Mouse (Mus musculus) lung, embryonic 16.5 days (tissue): ENCODE measurements around the gene Apon. TPM values are rescaled to one million over a fixed set of nuclear protein-coding genes. Genes with fewer than 3 reads are reported as not detected.
A peak's percentile ranks its signal among the peaks of the same experiment; 100 is the strongest.

Experiments used
- ATAC-seq: fragments of 200-750 bp; cut with Nextera tagmentation; 2 replicates; pipeline ENCODE4 v1.8.0; 2017; ENCODE audit warnings: low read depth, mild to moderate bottlenecking, moderate library complexity
- H3K27ac ChIP-seq: fragments of 300-500 bp; sonication (generic); 2 replicates; pipeline ENCODE4 v1.5.1; 2014; ENCODE audit warnings: mild to moderate bottlenecking, control low read depth, low read length
- H3K27me3 ChIP-seq: fragments of 300-500 bp; sonication (generic); 2 replicates; pipeline ENCODE4 v1.6.1; 2014; ENCODE audit warnings: low read depth, low read length, mixed read lengths; ENCODE audit not compliant: control insufficient read depth, insufficient read depth
- H3K36me3 ChIP-seq: fragments of 300-500 bp; sonication (generic); 2 replicates; pipeline ENCODE4 v1.6.1; 2014; ENCODE audit warnings: low read length; ENCODE audit not compliant: control insufficient read depth, insufficient read depth
- H3K4me1 ChIP-seq: fragments of 300-500 bp; sonication (generic); replicated peaks from 2 replicates; pipeline ENCODE4 v1.6.1; 2014; ENCODE audit warnings: low read length, mixed read lengths; ENCODE audit not compliant: control insufficient read depth, insufficient read depth
- H3K4me2 ChIP-seq: fragments of 300-500 bp; sonication (generic); 2 replicates; pipeline ENCODE4 v1.6.1; 2014; ENCODE audit warnings: low read depth, low read length, control low read depth
- H3K4me3 ChIP-seq: fragments of 300-500 bp; sonication (generic); 2 replicates; pipeline ENCODE4 v1.5.1; 2014; ENCODE audit warnings: mild to moderate bottlenecking, low read length, control low read depth
- H3K9ac ChIP-seq: fragments of 300-500 bp; sonication (generic); 2 replicates; pipeline ENCODE4 v1.6.1; 2014; ENCODE audit warnings: low read length, control low read depth
- H3K9me3 ChIP-seq: fragments of 300-500 bp; sonication (generic); 2 replicates; pipeline ENCODE4 v1.6.1; 2016; ENCODE audit warnings: low read length; ENCODE audit not compliant: control insufficient read depth
- WGBS: fragments of 180-500 bp; shearing (Covaris S2); extraction: QIAGEN DNeasy Blood & Tissue Kit; methylation state at CpG from one replicate; pipeline ENCODE4 v1.1.7; 2014; 5-methylcytosine and 5-hydroxymethylcytosine counted together
- polyA plus RNA-seq: library from polyadenylated mRNA; unstranded; fragments of >200 nt; fragmentation: Nextera tagmentation; extraction: Ambion mirVana; gene quantifications from 2 replicates; pipeline ENCODE4 v1.2.1, GENCODE M21; 2015

The Apon gene
- 0.14 and 0.63 TPM in 2 replicates for polyA plus RNA-seq

GRCm38 (mm10) chr10:128253677-128254255 lies at the start of gene Apon:
TSS of gene Apon (plus strand) at chr10:128254096.
- Histone ChIP-seq H3K36me3 (peaks cover 27% of the 10 kb centered on the region), H3K9me3 (no peaks in the 10 kb centered on the region), H3K4me2 (no peak within 1 kb of the TSS), H3K27ac (no peak within 1 kb of the TSS), H3K27me3 (no peaks in the 10 kb centered on the region), H3K9ac (no peak within 1 kb of the TSS), H3K4me3 (no peak within 1 kb of the TSS), H3K4me1 (no peaks in the 10 kb centered on the region)
- WGBS, result 70% methylated on average over 4 of the region's 4 CpGs
- no peak for ATAC-seq

GRCm38 (mm10) chr10:128204941-128205340 lies 49.0 kb upstream of the Apon start:
- Histone ChIP-seq H3K4me1 (peaks cover 4% of the 10 kb centered on the region; the same call in 1 of the 2 replicates), H3K9ac (no peak overlapping the region), H3K27ac (no peak overlapping the region), H3K4me3 (no peak overlapping the region), H3K36me3 (peaks cover 2% of the 10 kb centered on the region; the same call in 1 of the 2 replicates), H3K27me3 (no peaks in the 10 kb centered on the region), H3K4me2 (no peak overlapping the region), H3K9me3 (no peaks in the 10 kb centered on the region)
- ATAC-seq, result no peak
- WGBS, result 65% methylated on average over 15 of the region's 15 CpGs

GRCm38 (mm10) chr10:128208326-128208725 lies 45.6 kb upstream of the Apon start:
- ATAC-seq, result no peak
- Histone ChIP-seq H3K27me3 (no peaks in the 10 kb centered on the region), H3K9ac (no peak overlapping the region), H3K4me1 (peaks cover 12% of the 10 kb centered on the region), H3K36me3 (peaks cover 2% of the 10 kb centered on the region; the same call in 1 of the 2 replicates), H3K27ac (no peak overlapping the region), H3K4me2 (no peak overlapping the region), H3K9me3 (no peaks in the 10 kb centered on the region), H3K4me3 (no peak overlapping the region)
- WGBS, result 87% methylated on average over 10 of the region's 10 CpGs

- H3K4me1 ChIP-seq, result peaks cover 8% of the 10 kb centered on the region
Measured at GRCm38 (mm10) chr10:128209311-128210009, 44.4 kb upstream of the Apon start.

GRCm38 (mm10) chr10:128210131-128210530 lies 43.8 kb upstream of the Apon start:
- no peak for ATAC-seq
- peaks cover 2% of the 10 kb centered on the region; the same call in 1 of the 2 replicates for H3K36me3 ChIP-seq
- no peaks in the 10 kb centered on the region for H3K9me3 ChIP-seq
- 74% methylated on average over 2 of the region's 2 CpGs for WGBS
- peaks cover 6% of the 10 kb centered on the region; the same call in 1 of the 2 replicates for H3K27me3 ChIP-seq
- H3K4me2 ChIP-seq, result no peak overlapping the region
- H3K27ac ChIP-seq, result no peak overlapping the region
- peaks cover 8% of the 10 kb centered on the region for H3K4me1 ChIP-seq
- no peak overlapping the region; the same call in 1 of the 2 replicates for H3K9ac ChIP-seq
- H3K4me3 ChIP-seq, result no peak overlapping the region

More at GRCm38 (mm10) chr10:128209311-128210009, 44.4 kb upstream of the Apon start:
- 86% methylated on average over 11 of the region's 11 CpGs for WGBS
- H3K27me3 ChIP-seq, result peaks cover 6% of the 10 kb centered on the region; the same call in 1 of the 2 replicates
- H3K27ac ChIP-seq, result no peak overlapping the region
- H3K4me2 ChIP-seq, result no peak overlapping the region
- no peak overlapping the region; the same call in 1 of the 2 replicates for H3K9ac ChIP-seq
- peaks cover 2% of the 10 kb centered on the region; the same call in 1 of the 2 replicates for H3K36me3 ChIP-seq
- ATAC-seq, result no peak
- no peaks in the 10 kb centered on the region for H3K9me3 ChIP-seq
- H3K4me3 ChIP-seq, result no peak overlapping the region

- Histone ChIP-seq H3K27ac (no peak overlapping the region; the same call in 1 of the 2 replicates), H3K9me3 (no peaks in the 10 kb centered on the region), H3K4me1 (peaks cover 8% of the 10 kb centered on the region), H3K9ac (peak overlapping the region; percentile 78), H3K27me3 (peaks cover 6% of the 10 kb centered on the region; the same call in 1 of the 2 replicates), H3K36me3 (peaks cover 2% of the 10 kb centered on the region; the same call in 1 of the 2 replicates), H3K4me3 (peak overlapping the region; percentile 86), H3K4me2 (peak overlapping the region; percentile 97)
- 11% methylated on average over 14 of the region's 14 CpGs for WGBS
- ATAC-seq, result 0 out of 2 replicates have a peak, but pooled peaks have one; percentile 8
Measured at GRCm38 (mm10) chr10:128210954-128211353, 42.9 kb upstream of the Apon start.

GRCm38 (mm10) chr10:128211390-128212108 lies 42.3 kb upstream of the Apon start, which contains the start of gene Spryd4:
TSS of gene Spryd4 (minus strand) at chr10:128211807.
- H3K27me3 ChIP-seq, result peaks cover 6% of the 10 kb centered on the region; the same call in 1 of the 2 replicates
- under 1% methylated on average over 30 of the region's 30 CpGs for WGBS
- peaks cover 8% of the 10 kb centered on the region for H3K4me1 ChIP-seq
- H3K4me3 ChIP-seq, result peak within 1 kb of the TSS; percentile 86
- H3K27ac ChIP-seq, result peak within 1 kb of the TSS; percentile 46
- H3K9ac ChIP-seq, result peak within 1 kb of the TSS; percentile 78
- peak within 1 kb of the TSS; percentile 97 for H3K4me2 ChIP-seq
- no peaks in the 10 kb centered on the region for H3K9me3 ChIP-seq
- peak; percentile 96 for ATAC-seq
- peaks cover 2% of the 10 kb centered on the region; the same call in 1 of the 2 replicates for H3K36me3 ChIP-seq

- H3K27ac ChIP-seq, result peak overlapping the region; percentile 30; the same call in 1 of the 2 replicates
Measured at GRCm38 (mm10) chr10:128212148-128212547, 41.7 kb upstream of the Apon start.

More at GRCm38 (mm10) chr10:128212148-128212547, 41.7 kb upstream of the Apon start:
- Histone ChIP-seq H3K4me1 (peaks cover 8% of the 10 kb centered on the region), H3K9ac (peak overlapping the region; percentile 78), H3K4me3 (peak overlapping the region; percentile 86), H3K27me3 (peaks cover 6% of the 10 kb centered on the region; the same call in 1 of the 2 replicates), H3K36me3 (peaks cover 2% of the 10 kb centered on the region; the same call in 1 of the 2 replicates), H3K4me2 (peak overlapping the region; percentile 97), H3K9me3 (no peaks in the 10 kb centered on the region)
- no peak for ATAC-seq
- WGBS, result 44% methylated on average over 6 of the region's 6 CpGs
